ENCODE assay signal across 25 mouse cellular contexts in the genomic region with DNA sequence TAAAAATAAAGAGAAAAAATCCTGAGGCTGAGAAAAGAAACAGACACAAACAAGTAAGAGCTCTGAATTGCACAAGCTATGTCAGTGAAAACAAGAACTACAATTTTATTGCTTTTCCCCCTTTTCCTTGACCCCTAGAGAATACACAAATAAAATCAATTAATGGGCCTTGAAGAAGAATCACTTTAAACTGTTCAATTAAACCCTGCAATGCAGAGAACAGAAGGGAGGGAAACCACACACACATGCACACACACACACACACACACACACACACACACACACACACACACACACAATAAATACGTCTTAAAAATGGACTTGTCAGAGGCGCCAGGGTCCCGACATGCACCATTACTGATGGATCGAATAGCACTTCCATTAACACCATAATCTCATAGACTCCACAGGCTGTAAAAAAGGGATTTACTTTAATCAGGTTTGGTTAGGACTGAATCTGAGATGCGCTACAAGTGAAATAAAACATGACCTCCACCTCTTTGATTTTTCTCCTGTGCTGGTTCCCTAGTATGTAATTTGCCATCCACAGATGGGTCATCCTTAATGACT.
DNase-seq lines count a peak whose midpoint lies in the region; ATAC-seq and TF ChIP-seq lines count a peak whose summit lies in the region.
"Had no signal": no experiment of that assay in that cellular context is flagged by ENCODE, and none has a peak within 500 bp of the region (broad histone marks: within the 10 kb centered on the region; RNA-seq: fewer than 3 reads in every experiment).

No protein-coding gene starts in this region.

- H3K4me3 ChIP-seq in kidney, embryonic 14.5 days (ENCODE audit: low read length) = no peak overlapping the region
- no peak overlapping the region for H3K4me3 ChIP-seq in kidney, postnatal 0 days (replicated peaks; ENCODE audit: low read depth, low read length)
- no peak overlapping the region for H3K4me3 ChIP-seq in neural tube, embryonic 13.5 days
- H3K4me3 ChIP-seq: embryonic facial prominence, embryonic 12.5 days; embryonic facial prominence, embryonic 15.5 days; gastrocnemius, adult 2 months had no signal

- H3K4me2 ChIP-seq in kidney, embryonic 14.5 days (replicated peaks; ENCODE audit: low read depth, low read length) = no peak overlapping the region
- no peak overlapping the region for H3K4me2 ChIP-seq in kidney, postnatal 0 days (ENCODE audit: low read length)
- no peak overlapping the region for H3K4me2 ChIP-seq in neural tube, embryonic 13.5 days
- H3K4me2 ChIP-seq: embryonic facial prominence, embryonic 12.5 days; embryonic facial prominence, embryonic 15.5 days; heart, embryonic 11.5 days; hindbrain, embryonic 14.5 days had no signal

- no peak overlapping the region for H3K27ac ChIP-seq in kidney, embryonic 14.5 days (ENCODE audit: low read depth, low read length)
- no peak overlapping the region for H3K27ac ChIP-seq in kidney, postnatal 0 days
- H3K27ac ChIP-seq in neural tube, embryonic 13.5 days (replicated peaks) = no peak overlapping the region
- H3K27ac ChIP-seq: embryonic facial prominence, embryonic 12.5 days; embryonic facial prominence, embryonic 15.5 days; gastrocnemius, adult 2 months; hindbrain, embryonic 14.5 days; hindbrain, postnatal 0 days had no signal

- DNase-seq in kidney, postnatal 25 days = no peak
- DNase-seq in kidney, postnatal 0 days (ENCODE audit: low spot score) = peak; percentile 19
- DNase-seq in kidney, postnatal 10 days = no peak
- no peak for DNase-seq in thymus, adult 18-20 months
- DNase-seq: adrenal gland, postnatal 14 days; B cell, adult 2 months; cerebellum, adult 11 months; cerebellum, adult 2 months; cerebellum, adult 9-11 months; cerebellum, postnatal 25 days; forebrain, postnatal 0 days; gastrocnemius, adult 2 months; gastrocnemius, postnatal 14 days; heart, adult 11 months had no signal

- H3K27me3 ChIP-seq in kidney, embryonic 14.5 days (ENCODE audit: control insufficient read depth, insufficient read depth, low read length) = no peaks in the 10 kb centered on the region
- H3K27me3 ChIP-seq in kidney, postnatal 0 days (ENCODE audit: insufficient read depth, low read length) = no peaks in the 10 kb centered on the region
- H3K27me3 ChIP-seq in neural tube, embryonic 13.5 days = no peaks in the 10 kb centered on the region
- H3K27me3 ChIP-seq: CH12.LX; embryonic facial prominence, embryonic 12.5 days; embryonic facial prominence, embryonic 15.5 days; Patski had no signal

- ATAC-seq in kidney, embryonic 14.5 days (ENCODE audit: low FRiP score, low TSS enrichment) = peak; percentile 86
- ATAC-seq in kidney, postnatal 0 days (replicated peaks; ENCODE audit: low FRiP score, low read depth) = no peak
- peak; percentile 65 for ATAC-seq in neural tube, embryonic 13.5 days (ENCODE audit: low read depth)
- ATAC-seq: forebrain, embryonic 14.5 days; forebrain, postnatal 0 days; hindbrain, postnatal 0 days; Patski had no signal

- H3K9me3 ChIP-seq in kidney, embryonic 14.5 days (ENCODE audit: control insufficient read depth, low read length) = no peaks in the 10 kb centered on the region
- no peaks in the 10 kb centered on the region for H3K9me3 ChIP-seq in kidney, postnatal 0 days (replicated peaks; ENCODE audit: low read length)
- H3K9me3 ChIP-seq in neural tube, embryonic 13.5 days = no peaks in the 10 kb centered on the region
- H3K9me3 ChIP-seq: embryonic facial prominence, embryonic 12.5 days; embryonic facial prominence, embryonic 15.5 days; G1E had no signal

- no peaks in the 10 kb centered on the region for H3K4me1 ChIP-seq in kidney, embryonic 14.5 days (ENCODE audit: control insufficient read depth, insufficient read depth, low read length)
- no peaks in the 10 kb centered on the region for H3K4me1 ChIP-seq in kidney, postnatal 0 days (replicated peaks; ENCODE audit: insufficient read depth, low read length)
- peaks cover 12% of the 10 kb centered on the region for H3K4me1 ChIP-seq in neural tube, embryonic 13.5 days (replicated peaks)
- H3K4me1 ChIP-seq: embryonic facial prominence, embryonic 12.5 days; embryonic facial prominence, embryonic 15.5 days had no signal

- TF ChIP-seq CTCF in kidney, postnatal 0 days (IDR thresholded peaks at IDR 0.05; ENCODE audit: low read depth) = no peak

- no peak overlapping the region for H3K9ac ChIP-seq in kidney, embryonic 14.5 days (ENCODE audit: low read depth, low read length)
- no peak overlapping the region for H3K9ac ChIP-seq in kidney, postnatal 0 days (ENCODE audit: low read depth, low read length)
- H3K9ac ChIP-seq in neural tube, embryonic 13.5 days = no peak overlapping the region
- H3K9ac ChIP-seq: embryonic facial prominence, embryonic 12.5 days; embryonic facial prominence, embryonic 15.5 days; forebrain, postnatal 0 days; hindbrain, embryonic 14.5 days had no signal

- 41% methylated on average over 5 of the region's 5 CpGs for WGBS in kidney, embryonic 14.5 days
- WGBS in kidney, postnatal 0 days = 46% methylated on average over 5 of the region's 5 CpGs
- WGBS in neural tube, embryonic 13.5 days = 53% methylated on average over 5 of the region's 5 CpGs

- no peaks in the 10 kb centered on the region for H3K36me3 ChIP-seq in kidney, embryonic 14.5 days (ENCODE audit: control insufficient read depth, insufficient read depth, low read length)
- H3K36me3 ChIP-seq in kidney, postnatal 0 days (ENCODE audit: insufficient read depth, low read length) = no peaks in the 10 kb centered on the region
- H3K36me3 ChIP-seq in neural tube, embryonic 13.5 days = no peaks in the 10 kb centered on the region
- H3K36me3 ChIP-seq: embryonic facial prominence, embryonic 12.5 days; embryonic facial prominence, embryonic 15.5 days; G1E had no signal
